Mouse (Mus musculus): ENCODE results near the gene Bod1l.
A peak's percentile ranks its signal among the peaks of the same experiment; 100 is the strongest.

Bod1l gene

DNA sequence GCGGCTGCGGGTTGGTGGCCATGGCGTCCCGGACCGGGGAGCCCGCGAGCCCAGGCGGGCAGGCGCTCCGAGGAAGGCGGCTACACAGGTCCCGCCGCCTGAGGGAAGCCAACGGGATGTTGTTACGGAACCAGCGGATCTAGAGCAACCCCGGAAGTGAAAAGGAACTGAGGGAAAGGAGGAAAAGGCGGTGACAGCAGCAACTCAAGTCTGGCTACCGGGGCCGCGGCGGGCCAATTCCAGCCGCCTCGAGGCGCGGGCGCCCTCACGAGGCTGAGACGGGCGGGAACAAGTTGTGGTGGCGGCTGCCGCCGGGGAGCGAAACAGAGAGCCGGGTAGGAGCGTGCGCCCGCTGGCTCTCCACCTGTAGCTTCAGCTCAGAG is at the start of gene Bod1l:
Bod1l (minus strand) TSS at position 169 of the 383 bp plus-strand sequence.
- peak; percentile 96 for DNase-seq (ENCODE audit: low spot score)

DNA sequence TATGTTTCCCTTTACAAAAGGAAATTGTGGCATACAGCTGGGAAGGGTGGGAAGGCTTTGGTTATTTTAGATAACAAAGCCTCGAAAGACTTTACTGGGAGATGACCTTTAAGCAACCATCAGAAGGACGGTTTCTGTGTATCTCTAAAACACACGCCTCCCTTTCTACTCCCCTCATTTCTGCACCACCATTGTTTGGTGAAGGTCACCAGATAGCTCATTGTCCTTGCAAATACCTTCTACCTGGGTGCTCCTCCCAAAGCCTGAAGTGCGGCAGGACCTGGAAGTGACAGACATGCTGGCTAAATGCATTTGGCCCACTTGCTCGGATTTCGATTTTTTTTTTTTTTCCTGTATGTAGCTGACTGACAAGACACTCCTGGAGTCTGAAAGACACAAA is 49.2 kb upstream of the Bod1l start:
- no peak for DNase-seq (ENCODE audit: low spot score)

DNA sequence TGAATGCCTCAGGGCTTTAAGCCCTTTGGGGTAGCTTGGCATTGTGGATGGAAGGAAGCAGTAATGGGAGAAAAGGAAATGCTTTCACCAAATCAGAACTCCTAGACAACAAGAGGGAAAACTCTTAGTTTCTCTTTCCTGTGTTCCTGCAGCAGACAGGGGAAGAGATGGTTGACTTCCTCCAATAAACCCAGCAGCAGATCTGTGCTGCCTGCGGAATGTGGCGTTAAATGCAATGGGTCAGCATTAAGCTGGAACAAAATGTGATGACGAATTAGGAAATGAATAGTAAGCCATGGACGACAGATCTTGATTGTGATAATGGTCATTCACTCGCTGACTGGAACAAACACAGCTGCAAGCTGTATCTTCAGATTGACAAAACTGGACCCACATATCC is 46.8 kb upstream of the Bod1l start:
- no peak for DNase-seq (ENCODE audit: low spot score)

DNA sequence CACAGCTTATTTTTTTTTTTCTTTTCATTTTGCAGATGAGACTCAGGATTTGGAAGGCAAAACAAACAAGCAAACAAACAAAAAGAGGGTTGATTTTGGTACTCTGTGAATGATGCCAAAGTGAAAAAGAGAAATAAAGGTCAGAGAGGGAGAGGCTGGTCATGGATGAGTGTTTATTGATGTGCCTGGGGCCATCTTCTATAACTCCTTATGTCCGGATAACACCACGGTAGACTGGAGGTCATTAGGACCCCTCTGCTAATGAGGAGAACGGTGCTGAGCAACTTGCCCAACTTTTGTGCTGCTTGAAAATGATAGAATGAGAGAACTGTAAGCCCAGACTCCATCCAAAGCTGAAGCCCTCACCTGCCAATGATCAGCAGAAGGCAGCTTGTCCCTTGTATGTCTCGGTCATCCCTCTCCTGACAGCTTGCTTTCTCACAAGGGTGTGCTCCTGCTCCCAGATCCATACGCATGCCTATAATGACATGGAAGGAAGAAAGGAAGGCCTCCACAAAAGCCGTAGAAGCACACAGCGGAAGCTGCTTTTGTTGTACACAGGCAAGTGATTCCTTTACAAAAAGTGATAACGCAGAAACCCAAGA is 45.2 kb upstream of the Bod1l start:
- no peak for DNase-seq (ENCODE audit: low spot score)

DNA sequence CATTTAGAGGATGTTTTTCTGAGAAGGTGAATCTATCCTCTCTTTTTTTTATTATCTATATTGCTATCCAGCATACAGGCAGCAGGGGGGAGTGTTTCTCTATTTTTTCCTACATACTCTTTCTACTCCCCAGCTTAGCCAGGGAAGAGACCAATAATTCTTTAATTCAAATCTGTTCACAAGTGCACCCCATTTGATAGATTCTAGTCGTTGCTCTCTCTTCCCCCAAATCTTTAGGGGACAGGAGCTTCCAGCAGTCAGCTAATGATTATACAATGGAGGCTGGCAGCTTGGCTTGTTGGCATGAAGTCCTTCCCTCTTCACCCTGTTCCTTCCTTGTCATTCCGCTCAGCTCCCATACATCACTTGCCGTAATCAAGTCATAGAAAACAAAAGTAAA is 44.7 kb upstream of the Bod1l start:
- DNase-seq (ENCODE audit: low spot score): no peak

DNA sequence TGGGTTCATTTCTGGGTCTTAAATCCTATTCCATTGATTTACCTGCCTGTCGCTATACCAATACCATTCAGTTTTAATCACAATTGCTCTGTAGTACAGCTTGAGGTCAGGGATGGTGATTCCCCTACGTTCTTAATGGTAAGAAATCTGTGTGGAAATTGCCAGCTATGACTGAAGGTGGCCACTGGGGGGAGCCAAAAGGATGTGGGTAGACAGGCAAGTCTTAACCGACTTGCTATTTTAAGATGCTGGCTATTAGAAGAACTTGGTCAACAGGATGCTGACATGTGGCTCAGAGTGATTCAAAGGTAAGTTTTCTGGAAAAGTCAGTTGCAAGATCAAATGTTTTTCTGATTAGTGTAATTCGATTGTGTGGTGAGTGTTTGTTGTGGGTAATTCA is 43.6 kb upstream of the Bod1l start:
- peak; percentile 71 for DNase-seq (ENCODE audit: low spot score)

DNA sequence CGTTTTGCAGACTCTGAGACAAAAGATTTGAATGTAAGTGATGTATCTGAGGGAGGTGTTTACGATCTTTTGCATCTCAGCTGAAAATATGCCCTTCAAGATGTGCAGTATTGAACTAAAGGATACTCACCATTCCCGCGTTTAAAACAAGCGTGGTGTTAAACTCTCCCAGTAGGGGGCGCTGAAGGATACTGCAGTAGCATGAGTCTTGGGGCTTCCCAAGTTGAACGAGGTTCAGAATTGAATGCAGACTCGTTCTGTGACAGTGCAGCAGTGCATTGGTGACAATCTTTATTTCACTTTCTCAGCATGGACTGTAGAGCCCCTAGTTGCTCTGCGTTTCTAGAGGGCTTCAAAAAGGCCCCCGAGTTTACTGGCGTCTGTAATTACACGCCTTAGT is 40.4 kb upstream of the Bod1l start:
- DNase-seq (ENCODE audit: low spot score): peak; percentile 39

DNA sequence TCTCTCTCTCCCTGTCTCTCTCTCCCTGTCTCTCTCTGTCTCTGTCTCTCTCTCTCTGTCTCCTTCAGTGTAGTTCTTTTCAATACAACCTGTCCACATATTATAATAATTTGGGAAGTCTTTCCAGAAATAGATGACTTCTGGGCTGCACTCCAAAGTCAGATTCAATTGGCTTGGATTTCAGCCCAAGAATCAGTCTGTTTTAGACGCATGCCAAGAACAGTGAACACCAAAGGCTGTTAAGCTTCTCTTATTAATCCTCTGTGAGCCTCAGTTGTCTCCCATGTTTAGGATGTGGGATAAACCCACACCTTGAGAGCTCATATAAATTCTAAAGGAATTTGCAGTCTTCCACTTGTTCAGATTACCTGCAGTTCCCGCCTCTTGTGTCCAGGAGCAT is 27.0 kb upstream of the Bod1l start:
- no peak for DNase-seq (ENCODE audit: low spot score)

DNA sequence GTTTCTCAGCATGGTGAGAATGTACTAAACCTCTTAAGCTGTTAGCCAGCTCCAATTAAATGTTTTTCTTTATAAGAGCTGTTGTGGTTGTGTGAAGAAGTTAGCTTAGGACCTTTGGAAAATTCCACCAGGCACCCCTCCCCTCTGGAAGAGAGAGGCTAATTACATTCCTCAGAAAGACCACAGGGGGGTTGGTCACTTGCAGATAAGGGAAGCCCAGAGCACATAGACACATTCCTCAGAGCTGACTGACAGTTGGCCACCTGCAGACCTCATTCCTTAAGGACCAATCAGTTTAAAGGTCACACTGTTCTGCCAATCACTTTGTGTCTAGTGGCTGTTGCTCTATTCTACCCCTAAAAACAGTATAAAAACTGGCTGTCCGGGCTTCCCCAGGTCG is 11.7 kb upstream of the Bod1l start:
- DNase-seq (ENCODE audit: low spot score): no peak

DNA sequence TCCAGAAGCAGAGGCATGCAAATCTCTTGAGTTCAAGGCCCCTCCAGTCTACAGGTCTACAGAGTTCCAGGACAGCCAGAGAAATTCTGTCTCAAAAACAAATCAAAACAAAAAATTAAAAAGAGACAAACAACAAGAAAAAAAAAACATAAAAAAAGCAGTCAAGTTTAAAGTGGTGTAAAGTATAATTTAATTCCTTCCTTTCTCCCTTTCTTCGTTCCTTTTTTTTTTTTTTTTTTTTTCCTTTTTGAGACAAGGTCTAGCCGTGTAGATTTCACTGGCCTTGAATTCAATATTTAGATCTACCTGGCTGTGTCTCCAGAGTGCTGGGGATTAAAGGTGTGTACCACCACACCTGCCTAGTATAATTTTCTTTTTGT is 1.4 kb upstream of the Bod1l start:
- no peak for DNase-seq (ENCODE audit: low spot score)

DNA sequence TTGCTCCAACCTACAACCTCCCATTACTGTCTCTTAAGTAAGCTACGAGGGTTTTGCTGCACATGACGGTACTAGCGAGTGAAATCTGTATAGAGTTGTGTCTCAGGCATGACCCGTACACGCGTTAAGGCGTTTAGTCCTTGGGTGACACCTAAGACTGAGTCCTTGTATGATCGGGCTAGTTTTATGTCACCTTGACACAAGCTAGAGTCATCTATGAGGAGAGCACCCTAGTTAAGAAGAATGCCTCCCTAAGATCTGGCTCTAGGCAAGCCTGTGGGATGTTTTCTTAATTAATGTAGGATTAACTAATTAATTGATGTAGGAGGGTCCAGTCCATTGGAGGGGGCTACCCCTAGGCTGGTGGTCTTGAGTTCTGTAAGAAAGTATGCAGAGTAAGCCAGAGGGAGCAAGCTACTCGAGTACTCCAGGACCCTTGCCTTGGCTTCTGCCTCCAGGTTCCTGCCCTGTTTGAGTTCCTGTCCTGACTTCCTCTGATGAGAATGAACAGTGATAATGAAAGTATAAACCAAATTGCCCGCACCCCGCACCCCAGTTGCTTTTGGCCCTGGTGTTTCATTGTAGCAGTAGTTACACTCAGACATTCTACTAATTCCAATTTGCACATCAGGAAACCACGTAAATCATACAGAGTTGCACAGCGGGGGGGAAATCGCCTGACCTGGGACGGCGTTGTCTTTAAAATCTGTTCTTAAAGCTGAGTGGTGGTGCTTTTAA is 874 bp upstream of the Bod1l start:
- DNase-seq (ENCODE audit: low spot score): peak; percentile 10

DNA sequence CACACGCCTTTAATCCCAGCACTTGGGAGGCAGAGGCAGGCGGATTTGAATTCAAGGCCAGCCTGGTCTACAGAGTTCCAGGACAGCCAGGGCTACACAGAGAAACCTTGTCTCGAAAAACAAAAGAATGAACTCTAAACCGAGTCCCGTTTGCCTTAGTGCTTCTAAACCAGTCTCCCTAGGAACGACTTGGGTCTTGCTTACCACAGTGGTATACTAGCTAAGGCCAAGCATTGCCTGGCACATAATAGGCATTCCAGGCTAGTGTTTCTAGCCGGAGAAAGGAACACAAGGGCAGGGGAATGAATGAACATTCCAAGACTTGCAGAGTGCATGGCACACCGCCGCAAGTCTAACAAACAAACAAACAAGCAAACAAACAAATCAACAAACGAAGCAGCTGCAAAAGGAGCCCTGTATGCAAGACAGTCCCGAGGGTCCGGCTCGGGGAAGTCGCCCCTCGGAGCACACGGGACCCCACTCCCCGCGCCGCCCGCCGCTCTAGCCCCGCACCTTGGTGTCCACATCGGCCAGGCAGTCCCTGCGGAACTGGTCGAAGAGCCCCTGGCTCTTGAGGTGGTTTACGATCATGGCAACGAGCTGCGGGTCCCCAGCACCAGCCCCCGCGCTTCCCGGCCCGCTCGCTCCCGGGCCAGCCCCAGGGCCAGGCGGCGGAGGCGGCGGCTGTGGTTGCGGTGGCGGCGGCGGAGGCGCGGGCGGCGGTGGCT is 532 bp downstream of the Bod1l start:
- peak; percentile 5 for DNase-seq (ENCODE audit: low spot score)

DNA sequence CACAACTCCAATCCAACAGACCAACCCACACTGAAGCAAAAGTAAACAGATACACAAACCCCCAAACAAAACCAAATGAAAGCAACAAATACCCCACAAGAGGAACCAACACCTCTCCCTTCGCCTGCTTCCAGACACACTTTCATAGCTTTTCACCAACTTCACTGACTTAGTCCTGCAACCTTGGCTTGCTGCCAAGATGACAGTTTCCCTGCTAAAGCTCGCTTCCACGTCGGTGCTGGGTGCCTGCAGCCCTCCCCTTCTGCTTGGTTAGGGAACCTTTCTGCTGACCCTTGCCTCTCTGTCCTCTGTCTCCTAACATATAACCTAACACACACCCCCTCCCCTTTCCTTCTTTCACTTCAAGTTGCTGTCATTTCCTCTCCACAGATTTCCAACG is 1.4 kb downstream of the Bod1l start:
- peak; percentile 24 for DNase-seq (ENCODE audit: low spot score)

DNA sequence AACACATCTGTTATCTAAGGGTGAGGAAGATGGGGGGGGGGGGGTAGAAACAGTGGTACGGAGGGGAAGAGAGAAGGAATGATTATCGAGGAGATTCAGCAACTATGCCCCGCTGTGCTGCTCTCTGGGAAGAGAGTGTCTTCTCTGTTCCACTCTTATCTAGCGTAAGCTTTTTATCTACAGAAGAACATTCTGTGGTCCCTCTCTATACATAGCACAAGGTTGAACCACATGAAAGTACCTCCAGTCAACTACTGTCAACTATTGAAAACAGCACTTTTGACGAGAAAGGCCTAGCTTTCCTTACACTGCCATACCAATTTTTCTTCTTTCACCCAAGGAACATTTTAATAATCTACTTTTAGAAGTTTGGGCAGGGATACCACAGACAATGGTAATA is 2.4 kb downstream of the Bod1l start:
- DNase-seq (ENCODE audit: low spot score): no peak

DNA sequence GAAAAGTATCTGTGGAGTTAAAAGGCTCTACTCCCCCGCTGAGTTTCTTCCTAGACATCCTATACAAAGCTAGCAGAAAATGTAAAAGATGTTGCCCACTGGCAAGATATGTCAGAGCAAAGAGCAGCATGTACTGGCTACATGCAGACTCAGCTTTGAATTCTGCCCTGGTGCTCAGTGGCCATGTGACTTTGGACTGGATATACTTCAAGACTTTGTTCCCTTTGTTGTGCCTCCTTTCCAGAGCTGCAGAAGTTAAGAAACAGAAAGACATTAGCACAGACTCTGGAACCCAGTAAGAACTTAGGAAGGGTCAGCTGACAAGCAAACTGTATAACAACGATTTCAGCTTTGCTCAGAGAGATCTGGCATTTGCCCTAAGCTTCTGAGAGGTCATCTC is 14.0 kb downstream of the Bod1l start:
- no peak for DNase-seq (ENCODE audit: low spot score)

DNA sequence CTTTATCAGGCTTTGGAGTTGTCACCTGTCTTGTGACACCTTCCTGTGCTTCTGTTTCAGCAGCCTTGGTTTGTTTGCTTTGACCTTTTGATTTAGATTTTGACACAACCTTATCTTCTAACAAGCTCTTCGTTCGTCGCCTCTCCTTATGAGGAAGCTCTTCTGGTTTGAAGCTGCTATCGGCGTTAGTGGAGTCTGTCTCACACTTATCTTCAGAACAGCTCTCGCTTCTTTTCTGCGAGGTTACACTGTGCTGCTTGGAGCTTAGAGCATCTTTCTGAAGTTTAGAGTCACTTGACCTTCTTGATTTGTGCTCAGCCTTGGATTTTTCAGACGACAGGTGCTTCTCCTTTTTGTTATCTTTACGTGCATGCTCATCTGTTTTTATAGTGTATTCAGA is 23.0 kb downstream of the Bod1l start:
- DNase-seq (ENCODE audit: low spot score): no peak

DNA sequence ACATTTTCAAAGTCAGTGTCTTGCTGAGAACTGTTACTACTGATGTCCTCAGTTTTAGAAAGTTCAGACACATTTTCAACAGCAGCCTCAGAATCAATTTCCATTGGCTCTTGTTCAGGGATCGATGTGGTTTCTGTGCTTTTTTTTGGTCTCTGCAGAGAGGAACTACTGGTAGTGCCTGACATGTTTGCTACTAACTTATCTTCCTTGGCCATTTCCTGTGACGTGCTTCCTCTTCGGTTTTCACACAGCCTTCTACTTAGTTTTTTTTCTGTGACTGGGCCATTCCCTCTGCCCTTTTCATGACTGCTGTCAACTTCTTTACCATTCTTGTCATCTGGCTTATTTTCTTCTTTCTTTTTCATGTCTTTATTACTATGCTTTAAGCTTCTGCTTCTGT is 23.6 kb downstream of the Bod1l start:
- no peak for DNase-seq (ENCODE audit: low spot score)

DNA sequence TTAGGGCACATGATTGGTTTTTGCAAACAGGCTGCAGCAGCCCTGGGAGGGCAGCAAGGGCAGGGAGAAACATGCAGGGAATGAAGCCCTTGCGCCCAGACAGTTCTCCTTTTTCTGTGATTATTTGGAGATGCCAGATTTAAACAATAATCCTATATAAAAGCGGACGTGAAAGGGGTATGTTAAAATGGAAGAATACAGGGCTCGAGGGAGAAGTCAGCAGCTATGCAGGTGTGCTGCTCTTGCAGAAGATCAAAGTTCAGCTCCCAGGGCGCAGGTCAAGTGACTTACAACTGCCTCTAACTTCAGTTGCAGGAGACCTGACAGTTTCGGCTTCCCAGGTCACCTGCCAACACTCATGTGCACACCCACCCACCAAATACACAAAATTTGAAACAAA is 31.6 kb downstream of the Bod1l start:
- DNase-seq (ENCODE audit: low spot score): no peak

DNA sequence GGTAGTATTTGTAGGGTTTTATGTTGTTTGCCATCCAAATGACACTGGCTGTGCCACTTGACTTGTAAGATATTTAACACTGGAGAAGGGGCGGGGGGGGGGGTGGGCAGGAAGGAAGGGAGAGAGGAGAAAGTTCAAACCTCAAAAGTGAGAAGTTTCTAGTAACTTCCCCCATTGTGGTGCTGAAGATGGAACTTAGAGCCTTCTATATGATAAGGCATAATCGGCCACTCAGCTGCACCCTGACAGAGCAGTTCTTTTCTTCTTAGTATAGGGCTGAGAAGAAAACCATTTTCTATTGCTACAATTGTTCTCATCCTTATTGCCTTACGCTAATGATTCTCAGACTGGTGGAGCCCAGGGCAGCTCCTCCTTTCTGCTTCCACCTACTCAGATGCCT is 32.8 kb downstream of the Bod1l start:
- no peak for DNase-seq (ENCODE audit: low spot score)

DNA sequence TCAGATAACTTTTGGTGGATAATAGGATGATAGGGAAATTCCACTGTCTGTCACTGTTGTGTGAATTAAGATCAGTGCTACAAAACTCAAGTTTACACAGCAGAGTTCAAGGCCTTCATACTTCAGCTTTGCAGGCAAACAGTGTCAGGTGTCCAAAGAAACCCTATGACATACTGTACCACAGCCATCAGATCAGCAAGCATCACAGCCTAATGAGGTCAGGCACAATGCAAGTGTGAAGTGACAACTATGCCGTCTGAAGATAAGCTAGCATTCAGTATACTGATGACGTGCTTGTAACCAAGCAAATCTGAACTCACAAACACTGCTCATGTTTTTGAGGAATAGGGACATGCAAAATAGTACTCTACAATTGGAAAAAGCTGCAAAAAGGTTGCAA is 36.7 kb downstream of the Bod1l start:
- DNase-seq (ENCODE audit: low spot score): no peak

DNA sequence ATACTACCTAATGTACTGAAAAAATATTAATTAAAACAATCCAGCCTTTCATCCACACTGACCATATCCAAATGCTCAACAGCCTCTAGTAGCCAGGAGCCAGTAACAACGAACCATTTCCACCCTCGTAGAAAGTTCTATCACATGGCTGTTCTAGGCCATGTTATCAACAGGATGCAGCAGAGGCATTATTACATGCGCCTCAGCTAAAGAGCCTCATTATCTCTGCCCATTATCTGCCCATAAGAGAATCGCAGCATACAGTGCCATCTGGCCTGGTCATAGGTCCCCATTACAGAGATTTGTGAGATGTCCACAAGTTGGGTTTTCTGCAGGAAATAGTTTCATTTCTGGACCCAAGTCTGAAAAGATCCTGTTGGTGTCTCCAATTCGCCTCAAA is 37.9 kb downstream of the Bod1l start:
- no peak for DNase-seq (ENCODE audit: low spot score)

DNA sequence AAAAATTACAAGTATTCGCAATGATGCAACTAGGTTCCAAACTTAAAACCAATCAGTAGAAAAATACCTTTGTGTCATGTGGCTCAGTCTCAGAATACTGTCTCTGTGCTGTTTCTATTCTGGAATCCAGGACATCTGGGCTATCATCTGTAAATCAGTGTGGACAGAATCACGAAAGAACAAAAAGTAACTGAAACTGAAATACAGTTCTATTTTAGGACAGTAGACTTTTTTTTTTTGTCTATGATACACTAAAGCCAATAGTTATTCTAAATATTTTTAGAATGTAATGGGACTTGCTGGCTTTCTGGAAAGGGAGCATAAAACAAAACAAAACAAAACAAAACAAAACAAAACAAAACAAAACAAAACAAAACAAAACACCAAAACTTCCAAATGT is 39.0 kb downstream of the Bod1l start:
- no peak for DNase-seq (ENCODE audit: low spot score)

DNA sequence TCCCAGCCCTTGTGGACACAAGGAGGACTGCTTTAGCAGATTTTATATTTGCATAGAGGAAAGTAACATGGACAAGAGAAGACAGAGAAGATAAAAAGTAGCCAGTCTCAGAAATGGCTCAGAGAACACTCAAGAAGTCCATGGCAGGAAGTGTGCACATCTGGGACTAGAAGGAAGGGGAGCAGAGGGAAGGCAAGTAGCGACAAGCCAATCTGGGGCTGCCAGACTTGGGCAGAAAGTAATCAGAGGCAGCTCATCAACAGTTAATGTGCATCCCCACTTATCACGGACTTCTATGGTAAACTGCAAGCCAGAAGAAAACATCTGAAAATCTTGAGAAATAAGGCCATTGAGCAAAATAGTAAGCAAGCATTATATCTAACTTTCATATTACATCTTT is 39.5 kb downstream of the Bod1l start:
- DNase-seq (ENCODE audit: low spot score): no peak

DNA sequence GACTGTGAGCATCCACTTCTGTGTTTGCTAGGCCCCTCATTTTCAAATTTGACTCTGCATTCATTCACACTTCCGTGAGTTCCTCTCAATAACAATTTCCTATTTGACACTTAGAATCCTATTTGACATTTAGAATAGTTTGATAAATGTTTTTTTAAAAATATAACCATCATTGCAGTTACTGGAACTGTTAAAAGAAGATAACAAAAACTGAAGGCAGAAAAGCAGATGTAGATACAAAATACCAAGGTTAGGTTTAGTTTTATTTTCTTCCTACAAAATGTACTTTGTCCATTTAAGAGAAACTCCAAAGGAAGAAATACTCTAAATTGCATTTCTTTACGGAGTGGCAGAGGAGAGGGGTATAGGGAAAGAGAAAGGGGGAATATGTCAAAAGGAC is 42.5 kb downstream of the Bod1l start:
- DNase-seq (ENCODE audit: low spot score): no peak

Data from ovary, postnatal 36 days (tissue).